Mouse (Mus musculus) megakaryocyte, embryonic 14.5 days (primary cell): ENCODE results near the gene Gm36210.

ENCODE experiments used
- FLI1 ChIP-seq: IDR thresholded peaks from 2 replicates; pipeline ENCODE4 v1.6.1; 2012; ENCODE audit warnings: low read length, inconsistent platforms, mixed read lengths
- GATA1 ChIP-seq: IDR thresholded peaks from 3 replicates; pipeline ENCODE4 v1.6.1; 2012; ENCODE audit warnings: mixed read lengths, low read length, inconsistent platforms, borderline replicate concordance

- no peak for TF ChIP-seq GATA1
- no peak for TF ChIP-seq FLI1
Observed at GRCm38 (mm10) chr7:4859418-4859978, 46.8 kb downstream of the Gm36210 start.
